Mouse (Mus musculus) cerebellum, postnatal 10 days (tissue): ENCODE measurements at regions not wholly inside any gene's neighbourhood (a gene's known extent, or its start where the extent isn't known, plus 50 kb on each side); places are given as distances from the start of the nearest gene placed in this dataset.

ENCODE experiments used
- DNase-seq, 2 experiments: peaks; one replicate each; pipeline ENCODE4 v3.0.0; 2021; ENCODE audit warnings: mixed read lengths in 2 of 2

DNA sequence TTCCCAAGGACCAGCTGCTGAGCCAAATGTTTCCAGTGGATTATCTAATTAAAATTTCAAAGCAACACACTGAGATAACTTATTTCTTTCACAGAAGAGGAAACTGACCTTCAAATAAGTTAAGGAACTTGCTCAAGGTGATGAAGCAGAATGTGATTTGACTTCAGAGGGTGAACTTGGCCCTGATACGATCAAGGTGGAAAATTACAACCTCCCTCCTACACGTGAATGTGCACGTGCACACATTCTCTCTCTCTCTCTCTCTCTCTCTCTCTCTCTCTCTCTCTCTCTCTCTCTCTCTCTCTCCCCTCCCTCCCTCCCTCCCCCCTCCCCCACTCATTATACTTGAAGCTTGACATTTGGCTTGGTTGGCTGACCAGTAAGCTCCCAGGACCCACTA, 131.8 kb upstream of the Cxcr4 start:
- no peak for DNase-seq

DNA sequence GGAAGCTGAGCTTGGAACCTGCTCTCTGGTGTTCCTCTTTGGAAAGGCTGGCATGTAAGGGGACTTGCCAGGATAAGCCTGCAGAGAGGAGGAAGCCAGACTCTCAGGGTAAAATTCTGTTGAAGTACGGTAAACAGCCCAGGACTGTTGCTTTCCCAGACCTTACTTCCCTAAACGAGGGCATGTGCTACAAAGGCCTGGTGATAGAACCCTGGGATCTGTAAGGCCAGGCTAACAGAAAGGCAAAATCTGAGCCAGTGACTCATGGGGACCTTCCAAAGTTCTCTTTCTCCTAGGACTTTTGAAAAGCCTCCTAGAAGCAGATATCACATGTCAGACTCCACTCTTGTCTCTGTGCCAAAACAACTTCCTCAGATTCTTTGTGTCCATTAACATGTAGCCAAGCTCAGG, 130.0 kb upstream of the Cxcr4 start:
- DNase-seq = peak in 1 of 2 experiments; percentile 4

DNA sequence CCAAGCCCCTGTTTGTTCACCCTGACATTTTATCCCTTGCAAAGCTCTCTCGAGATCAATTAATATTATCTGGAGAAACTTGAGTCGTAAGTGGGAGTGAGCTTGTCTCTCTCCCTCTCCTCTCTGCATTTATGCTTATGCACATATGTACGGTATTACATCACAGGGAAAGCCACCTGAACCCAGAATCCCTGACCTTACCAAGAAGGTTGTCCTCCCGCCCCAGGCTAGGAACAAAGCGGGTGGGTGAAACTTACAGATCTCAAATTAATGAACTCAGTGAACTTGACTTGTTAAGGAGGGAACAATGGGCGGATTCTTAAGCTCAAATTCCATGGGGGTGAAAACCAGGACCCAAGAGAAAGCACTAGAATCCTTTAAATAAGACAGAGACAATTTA, 122.8 kb upstream of the Cxcr4 start:
- DNase-seq = no peak

DNA sequence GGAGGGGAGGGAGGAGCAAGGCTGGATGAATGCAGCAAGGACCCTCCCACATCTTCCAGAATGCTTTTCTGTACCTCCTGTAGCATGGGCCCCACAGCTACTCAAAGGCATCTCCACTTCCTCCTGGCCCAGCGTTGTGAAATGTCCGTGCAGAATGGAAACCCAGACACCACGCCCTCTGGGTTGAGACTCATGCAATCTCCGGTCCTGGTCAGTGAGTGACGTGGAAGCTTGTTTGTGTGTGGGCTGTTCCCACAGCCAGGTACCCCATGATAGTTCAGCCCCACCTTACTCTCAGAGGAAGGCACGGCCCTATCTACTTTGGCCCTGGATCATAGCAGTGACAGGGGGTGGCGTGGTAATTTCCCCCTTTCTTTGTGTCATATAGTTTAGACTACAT, 120.8 kb upstream of the Cxcr4 start:
- no peak for DNase-seq

DNA sequence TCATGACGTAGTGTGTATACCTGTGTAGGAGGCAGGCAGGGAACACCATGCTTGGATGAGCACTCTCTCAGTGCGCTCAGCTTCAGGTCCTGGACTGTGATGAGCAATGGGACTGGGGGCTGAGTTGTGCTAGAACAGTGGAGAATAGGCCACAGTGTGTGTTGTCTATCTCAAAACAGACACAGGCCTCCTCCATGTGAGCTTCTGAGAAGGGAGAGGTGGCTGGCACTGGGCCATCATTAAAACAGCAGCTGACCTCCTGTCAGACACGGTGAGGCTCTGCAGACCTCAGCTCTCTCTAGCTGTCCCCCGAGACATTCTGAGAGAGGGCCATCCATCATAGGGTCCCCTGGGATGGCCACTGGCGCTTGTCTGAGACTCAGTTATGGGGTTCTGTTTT, 119.0 kb upstream of the Cxcr4 start:
- no peak for DNase-seq

DNA sequence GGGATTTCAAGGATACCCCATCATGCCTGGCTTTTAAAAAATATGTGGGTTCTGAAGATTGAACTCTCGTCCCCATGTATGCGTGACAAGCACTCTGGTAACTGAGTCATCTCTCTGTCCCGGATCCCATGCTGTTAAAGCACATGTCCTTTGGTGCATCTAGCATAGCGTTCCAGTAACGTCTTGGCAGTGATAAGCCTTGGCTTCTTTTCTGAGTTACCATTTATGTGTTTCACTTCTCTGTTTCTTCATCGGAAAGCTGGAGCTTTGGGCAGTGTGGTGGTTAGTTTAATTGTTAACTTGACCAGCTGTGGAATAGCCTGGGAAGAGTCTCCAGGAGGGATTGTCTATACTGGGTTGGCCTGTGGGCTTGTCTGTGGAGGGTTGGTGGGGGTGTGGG, 115.7 kb upstream of the Cxcr4 start:
- no peak for DNase-seq

DNA sequence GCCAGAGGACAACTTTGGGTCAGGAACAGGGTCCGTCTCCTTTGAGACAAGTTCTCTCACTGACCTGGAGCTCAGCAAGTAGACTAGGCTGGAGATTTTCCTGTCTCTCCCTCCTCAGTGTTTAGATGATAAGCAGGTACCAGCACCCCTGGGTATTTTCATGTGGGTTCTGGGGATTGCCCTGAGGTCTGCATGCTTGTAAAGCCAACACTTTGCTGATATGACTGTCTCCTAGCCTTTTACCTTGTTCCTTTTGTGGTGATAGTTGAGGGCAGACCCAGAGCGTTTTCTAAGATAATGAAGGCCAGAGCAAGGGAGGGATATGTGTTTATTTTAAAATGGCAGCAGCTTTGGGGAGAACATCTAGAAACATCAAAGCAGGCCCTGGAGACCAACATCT, 114.1 kb upstream of the Cxcr4 start:
- no peak for DNase-seq

DNA sequence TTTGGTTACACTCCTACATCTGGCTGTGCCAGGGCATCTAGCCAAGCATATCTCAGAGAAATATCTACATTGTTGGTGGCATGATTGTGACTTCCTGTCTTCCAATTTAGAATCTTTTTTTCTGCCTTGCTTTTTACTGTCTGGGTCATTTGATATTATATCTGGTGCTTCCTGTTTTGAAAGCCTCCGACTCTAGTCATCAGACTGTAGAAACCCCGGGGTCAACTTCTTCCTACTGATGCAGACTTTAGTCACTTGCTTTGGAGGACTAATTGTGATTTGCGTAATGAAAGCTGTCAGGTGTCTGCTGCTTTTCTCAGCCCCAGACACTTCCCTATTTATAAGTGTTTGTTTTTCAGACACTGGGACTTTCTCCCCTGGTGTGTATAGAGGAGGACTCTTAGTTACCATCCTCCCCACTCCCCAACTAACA, 113.0 kb upstream of the Cxcr4 start:
- DNase-seq = no peak

DNA sequence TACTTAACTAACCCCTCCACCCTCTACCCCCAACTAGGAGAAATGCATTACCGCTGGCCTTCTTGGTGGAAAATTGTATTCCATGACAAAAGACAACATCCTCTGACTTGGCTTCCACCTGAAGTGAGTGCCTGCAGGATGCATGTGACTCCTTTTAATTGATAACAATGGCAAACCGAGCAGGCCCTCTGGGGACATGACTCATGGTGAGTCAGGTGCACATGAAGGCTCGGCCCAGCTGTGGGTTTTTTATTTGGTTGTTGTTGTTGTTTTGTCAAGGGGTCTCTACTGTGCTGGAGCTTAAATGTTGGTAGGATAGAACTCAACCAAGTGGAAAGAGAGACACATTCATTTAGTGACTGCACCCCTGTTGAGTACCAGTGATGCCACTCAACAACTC, 109.2 kb upstream of the Cxcr4 start:
- no peak for DNase-seq

DNA sequence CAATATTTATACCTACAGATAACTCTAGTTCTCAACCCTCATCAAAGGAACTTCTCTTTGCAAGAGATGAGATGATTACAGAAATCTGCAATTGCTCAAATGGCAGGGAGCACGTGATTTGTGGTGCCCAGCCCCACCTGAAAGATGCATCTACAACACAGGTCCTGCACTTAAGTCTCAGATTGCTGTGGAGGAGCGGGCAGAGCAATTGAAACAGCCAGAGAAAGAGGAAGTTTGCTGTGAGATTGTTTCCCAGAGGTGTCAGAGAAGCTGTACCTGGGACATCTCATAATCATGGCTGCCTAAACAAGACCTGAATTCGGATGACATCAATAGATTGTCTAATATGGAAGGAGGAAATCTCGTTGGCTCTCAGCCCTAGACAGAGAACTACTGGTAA, 105.9 kb upstream of the Cxcr4 start:
- DNase-seq = no peak

DNA sequence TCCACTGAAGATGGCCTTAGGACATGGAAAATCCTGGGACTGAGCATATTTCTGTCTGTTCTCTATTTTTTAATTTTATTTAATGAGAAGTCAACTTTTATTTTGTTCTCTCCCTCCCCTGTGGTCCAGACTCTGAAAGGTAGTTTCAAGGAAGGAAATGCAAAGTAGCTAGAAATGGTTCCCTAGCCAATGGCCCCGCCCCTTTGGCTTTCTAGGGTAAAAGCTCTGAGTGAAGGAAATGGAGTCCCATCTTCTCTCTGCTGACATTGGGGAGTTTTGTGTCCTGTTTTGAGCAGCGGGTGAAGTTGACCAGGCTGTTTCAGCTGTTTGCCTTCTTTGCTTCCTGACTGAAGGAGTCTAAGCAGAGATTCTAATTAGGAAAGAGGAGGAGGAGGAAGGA, 103.8 kb upstream of the Cxcr4 start:
- DNase-seq = no peak

DNA sequence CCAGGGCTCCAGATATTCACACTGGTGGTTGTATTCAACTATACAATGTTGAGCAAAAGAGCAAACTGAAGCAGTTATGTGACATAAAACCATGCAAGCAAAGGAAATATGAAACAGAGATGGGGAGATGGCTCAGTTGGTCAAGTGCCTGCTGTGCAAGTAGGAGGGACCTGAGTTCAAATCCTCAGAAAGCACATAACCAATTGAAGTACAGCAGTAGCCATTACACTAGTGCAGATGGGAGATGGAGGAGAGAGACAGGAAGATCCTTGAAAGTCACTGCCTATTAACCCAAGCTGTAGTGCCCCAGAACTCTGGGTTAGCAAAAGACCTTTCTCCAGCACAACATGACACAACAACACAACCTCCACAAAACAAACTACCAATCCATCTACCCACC, 100.7 kb upstream of the Cxcr4 start:
- DNase-seq = no peak

DNA sequence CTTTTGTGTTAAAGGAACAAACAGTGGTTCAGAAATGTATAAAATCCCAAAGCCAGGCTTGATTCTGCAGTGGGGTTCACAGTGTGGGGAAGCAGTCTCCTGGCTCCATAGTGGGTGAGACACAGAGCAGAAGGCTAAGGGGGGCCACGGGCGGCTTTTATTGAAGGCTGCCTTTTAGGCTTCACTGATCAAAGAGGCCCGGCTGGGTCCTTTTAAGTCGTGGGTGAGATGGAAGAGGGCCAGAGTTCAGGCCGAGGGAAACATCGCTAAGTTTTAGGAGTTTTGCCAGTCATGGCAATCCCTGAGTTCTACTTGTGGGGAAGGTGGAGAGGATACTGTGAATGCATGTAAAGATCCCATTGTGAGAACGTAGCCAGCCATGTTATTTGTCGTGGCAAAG, 100.2 kb upstream of the Cxcr4 start:
- no peak for DNase-seq

DNA sequence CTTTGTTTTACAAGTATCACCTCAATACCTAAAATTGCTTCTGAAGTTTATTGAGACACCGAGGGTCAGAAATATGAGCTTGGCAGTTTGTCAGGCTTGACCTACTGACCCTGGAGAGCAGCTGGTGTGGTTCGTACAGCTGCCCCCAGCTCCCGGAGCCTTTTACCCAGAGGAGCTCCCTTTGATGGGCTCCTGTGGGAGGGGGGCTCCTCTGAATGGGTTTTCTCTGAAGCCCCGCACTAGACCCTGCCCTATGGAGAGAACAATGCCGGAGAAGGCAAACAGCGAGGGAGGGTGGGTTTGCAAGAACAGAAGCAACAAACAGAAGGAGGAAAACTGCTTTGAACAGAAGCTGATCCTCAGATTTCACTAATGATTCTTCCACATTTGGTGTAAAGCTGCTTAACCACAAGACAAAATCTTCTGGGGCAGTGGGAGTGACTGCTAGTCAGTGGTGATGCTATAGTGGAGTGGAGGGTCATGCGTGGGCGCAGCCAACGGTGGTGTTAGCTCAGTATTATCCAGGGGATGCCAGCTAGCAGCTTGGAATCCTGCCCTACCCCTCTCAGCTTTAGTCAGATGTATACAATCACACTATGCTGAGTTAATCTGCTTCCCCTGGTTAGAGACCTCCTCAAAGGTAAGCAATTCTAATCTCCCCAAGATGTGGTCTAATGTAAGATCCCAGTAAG, 95.3 kb upstream of the Cxcr4 start:
- no peak for DNase-seq

DNA sequence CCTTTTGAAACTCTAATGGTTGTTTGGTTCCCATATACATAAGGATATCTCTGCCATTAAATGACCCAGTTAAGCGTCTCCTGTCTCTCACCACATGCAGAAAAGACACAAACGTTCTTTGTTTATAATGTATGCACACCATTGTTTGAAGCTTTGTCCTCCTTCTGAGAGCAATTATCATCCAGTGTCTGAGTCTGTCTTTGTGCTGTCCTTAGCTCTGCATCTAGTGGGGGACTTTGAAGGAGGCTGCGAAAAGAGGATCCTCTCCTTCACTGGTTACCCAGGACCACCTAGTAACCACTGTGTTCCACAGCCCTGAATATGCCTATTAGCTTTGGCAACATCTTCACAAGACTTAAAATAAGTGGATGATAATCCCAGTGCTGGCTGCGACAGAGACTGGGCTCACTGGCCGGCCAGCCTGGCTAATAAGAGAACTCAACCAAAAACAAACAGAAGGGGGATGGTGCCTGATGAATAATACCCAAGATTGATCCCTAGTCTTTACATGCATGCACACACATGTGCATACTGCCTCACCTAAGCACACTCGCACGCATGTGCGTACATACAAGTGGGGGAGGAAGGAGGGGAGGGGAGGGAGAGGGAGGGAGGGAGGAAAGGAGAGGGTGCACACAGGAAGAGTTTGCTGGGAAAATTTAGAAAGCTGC, 93.5 kb upstream of the Cxcr4 start:
- peak in 1 of 2 experiments; percentile 21 for DNase-seq

DNA sequence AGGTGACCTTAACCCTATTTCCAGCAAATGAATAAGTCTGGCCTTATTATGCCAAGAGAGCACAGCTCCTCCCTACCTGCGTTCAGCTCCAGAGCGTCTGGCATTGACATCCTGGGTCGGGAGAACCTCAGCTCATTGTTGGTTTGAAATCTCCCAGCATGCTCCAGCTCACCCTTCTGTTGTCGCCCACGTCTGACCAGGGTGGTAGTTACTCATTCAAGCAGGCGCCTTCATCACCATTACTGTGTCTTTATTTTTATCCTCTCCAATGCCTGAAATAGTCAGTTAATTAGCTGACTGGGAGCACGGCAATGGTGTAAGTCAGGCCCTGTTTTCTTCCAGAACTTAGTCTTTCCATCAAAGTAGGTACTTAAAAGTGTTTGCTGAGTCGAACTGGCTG, 90.8 kb upstream of the Cxcr4 start:
- DNase-seq = no peak

DNA sequence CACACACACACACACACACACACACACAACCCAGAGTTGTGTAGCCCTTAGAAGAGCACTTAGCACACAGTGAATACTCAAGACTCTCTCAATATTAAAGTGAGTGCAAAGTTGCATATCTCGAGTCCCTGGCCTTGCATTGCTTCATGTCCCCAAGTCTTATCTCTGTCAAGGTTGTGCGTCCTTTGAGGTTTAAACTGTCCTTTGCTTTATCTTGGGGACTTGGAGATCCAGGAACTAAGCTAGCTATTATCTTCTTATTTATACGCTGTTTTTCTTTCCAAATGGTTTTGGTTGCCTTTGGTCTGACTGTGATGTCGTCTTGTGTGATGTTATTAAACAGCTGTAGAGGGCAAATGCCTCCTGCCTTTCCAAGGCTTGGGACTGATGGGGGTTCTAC, 89.2 kb upstream of the Cxcr4 start:
- no peak for DNase-seq

DNA sequence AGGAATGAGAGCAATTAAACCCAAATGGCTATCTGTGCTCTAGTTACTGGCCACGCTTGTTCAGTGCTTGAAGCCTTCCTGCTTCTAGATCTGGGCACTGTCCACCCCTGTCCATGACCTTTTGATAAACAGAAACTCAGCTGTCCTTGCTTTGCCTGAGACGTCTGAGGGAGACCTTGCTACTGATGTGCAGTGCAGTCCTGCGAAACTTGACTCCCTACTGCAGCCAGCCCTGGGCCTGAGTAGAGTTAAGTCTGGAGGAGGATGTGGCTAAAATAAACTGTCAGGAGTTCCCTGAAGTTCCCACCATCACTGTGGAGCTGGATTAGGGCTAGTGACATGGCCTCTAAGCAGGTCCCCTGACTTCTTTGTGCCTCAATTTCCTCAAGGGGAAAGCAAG, 88.4 kb upstream of the Cxcr4 start:
- DNase-seq = no peak

DNA sequence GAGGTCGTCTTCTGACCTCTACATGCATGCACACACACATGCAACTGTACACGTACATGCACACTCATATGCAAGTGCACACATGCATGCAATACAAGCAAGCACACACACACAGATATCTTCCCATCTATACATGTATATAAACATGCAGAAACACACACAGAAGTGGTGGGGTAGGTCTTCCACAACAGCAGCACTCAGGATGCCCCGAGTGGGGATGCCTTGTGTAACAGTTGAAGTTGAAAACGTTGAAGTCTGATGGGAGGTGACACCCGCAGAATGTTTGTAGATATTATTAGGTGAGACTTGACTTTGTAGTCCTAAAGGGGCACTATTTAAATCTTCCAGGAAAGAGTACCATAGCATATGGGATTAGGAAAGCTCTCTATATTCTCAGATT, 87.9 kb upstream of the Cxcr4 start:
- no peak for DNase-seq

DNA sequence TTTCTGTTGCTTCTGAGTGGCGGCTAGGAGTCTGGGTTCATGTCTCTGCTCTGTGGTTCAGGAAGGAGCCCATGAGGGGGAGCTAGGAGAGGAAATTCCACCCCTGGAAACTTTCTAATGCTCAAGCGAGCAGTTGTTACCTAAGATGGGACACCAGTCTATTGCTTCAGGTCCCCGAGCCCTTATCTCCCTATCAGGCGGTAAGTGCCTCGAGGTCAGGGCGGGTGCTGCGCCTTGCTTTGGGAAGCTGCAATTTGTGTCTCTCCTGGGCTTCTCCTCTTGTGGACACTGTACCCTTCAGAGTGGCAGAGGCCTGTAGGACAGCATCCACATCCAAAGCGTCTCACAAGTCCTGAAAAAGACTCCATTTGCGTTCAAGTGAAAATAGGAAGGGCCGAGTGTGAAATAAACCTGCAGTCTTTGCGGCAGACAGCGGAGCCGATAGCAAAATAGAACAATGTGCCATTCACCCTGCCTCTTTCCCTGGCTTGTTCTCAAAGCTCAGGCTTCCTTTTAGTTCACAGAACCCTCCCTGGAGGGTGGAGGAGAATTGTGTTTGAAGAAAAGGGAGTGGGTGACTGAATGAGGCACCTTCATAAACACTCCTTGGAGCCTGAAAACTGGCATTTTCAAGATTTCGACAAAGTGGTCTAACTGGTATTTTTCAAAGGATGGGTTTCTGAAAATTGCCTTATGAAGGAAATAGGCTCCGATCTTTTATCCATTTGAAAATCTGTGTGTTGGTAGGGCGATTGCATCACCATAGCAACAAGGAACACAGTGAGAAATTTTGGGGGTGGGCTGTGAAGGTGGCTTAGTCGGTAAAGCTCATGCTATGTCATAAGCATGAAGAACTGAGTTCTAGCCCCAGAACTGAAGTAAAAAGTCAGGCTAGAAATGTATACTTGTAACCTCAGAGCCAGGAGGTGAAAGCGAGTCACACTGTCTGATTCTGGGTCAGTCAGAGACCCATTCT, 87.2 kb upstream of the Cxcr4 start:
- no peak for DNase-seq

DNA sequence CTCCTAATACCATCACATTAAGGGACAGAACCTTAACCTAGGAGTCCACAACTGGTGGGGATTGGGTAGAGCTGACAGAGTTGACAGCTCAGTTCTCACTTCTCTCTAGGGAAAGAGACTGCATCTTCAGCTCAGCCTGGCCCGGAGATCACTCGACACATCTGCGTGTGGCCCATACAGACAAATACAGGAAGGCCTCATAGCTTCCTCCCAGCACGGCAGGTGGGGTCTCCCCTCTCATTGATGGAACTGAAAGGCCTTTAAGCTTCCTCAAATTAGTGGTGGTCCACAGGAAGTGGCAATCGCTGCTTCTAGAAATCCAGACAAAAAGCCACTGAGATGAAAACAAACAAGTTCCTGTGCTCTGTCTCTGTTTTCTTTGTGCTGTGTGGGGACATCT, 83.4 kb upstream of the Cxcr4 start:
- no peak for DNase-seq

DNA sequence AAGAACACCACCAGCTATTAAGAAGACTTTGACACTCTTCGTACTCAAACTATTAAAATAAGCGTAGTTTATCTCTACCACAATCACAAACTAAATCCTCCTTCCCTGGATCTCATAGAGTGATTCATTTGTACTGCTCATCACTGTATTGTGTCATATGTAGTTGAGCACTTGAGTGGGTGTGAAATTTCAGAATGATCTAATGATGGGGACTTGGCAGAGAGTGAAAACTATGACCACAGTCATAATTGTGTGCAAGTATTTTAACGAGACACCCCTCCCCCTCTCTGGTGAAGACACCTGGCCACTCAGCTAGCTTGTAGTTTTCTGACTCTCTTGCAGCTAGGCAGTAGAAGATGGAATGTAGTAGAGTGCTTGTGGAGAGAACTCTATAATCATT, 80.2 kb upstream of the Cxcr4 start:
- no peak for DNase-seq

DNA sequence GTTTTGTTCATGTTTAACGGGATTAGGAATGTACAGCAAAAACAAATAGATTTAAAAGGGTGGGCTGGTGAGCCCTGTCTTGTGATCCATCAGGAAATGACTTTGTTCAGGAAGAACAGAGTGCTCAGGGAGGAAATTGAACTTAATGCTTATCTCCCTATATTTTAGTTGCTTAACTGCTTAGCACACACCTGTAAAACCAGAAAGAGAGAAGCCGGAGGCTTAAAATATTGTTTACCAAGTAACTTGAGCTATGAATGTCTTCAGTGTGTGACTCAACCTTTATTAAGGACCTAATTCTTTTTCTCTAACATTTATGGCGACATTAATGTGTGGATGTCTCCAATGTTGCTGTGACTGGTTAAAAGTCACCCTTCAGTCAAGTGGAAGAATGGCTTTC, 79.4 kb upstream of the Cxcr4 start:
- no peak for DNase-seq

DNA sequence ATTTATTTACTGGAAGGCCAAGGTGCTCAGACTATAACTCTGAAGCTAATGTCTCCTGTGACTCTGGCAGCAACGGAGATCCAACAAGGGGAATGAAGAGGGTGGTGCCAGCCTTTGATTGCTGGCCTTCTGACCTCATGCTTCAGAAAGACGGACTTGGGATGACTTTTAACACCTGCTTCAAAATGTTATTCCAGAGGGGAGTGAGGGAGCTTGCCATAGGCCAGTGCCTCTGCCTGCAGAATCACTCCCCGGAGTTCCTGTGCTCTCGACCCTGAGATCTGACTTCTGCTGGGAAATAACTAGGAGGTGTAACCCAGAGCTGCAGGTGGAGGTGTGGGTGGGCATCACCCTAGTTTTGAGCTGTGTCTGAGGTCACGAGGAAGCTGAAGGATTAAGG, 78.9 kb upstream of the Cxcr4 start:
- DNase-seq = no peak
